Mouse (Mus musculus): ENCODE measurements around the gene Arhgap11a. TPM values are rescaled to one million over a fixed set of nuclear protein-coding genes. Genes with fewer than 3 reads are reported as not detected.
A peak's percentile ranks its signal among the peaks of the same experiment; 100 is the strongest.

The Arhgap11a gene
- total RNA-seq (2022), result 1 to 10 TPM; 2.7 to 3.3 (median 2.8) TPM

GRCm38 (mm10) chr2:113848245-113849121, at the start of gene Arhgap11a:
Gene Arhgap11a (minus strand): TSS chr2:113848661.
- DNase-seq (ENCODE audit: low spot score in 2 of 2), result peak; percentile 86 to 90

GRCm38 (mm10) chr2:113893385-113894122, 45.1 kb upstream of the Arhgap11a start:
- no peak for DNase-seq (ENCODE audit: low spot score in 2 of 2)

- DNase-seq (ENCODE audit: low spot score in 2 of 2), result no peak
Measured at GRCm38 (mm10) chr2:113887166-113887565, 38.7 kb upstream of the Arhgap11a start.

- DNase-seq (ENCODE audit: low spot score in 2 of 2), result no peak
Measured at GRCm38 (mm10) chr2:113886061-113886460, 37.6 kb upstream of the Arhgap11a start.

GRCm38 (mm10) chr2:113870115-113870514, 21.7 kb upstream of the Arhgap11a start:
- DNase-seq (ENCODE audit: low spot score in 2 of 2), result no peak

- DNase-seq (ENCODE audit: low spot score in 2 of 2), result no peak
Measured at GRCm38 (mm10) chr2:113868404-113868803, 19.9 kb upstream of the Arhgap11a start.

GRCm38 (mm10) chr2:113866155-113866554, 17.7 kb upstream of the Arhgap11a start:
- no peak for DNase-seq (ENCODE audit: low spot score in 2 of 2)

GRCm38 (mm10) chr2:113849141-113849540, 680 bp upstream of the Arhgap11a start:
- DNase-seq (ENCODE audit: low spot score in 2 of 2), result no peak

GRCm38 (mm10) chr2:113847678-113848244, 700 bp downstream of the Arhgap11a start:
- DNase-seq (ENCODE audit: low spot score in 2 of 2), result no peak

GRCm38 (mm10) chr2:113845081-113845480, 3.4 kb downstream of the Arhgap11a start:
- no peak for DNase-seq (ENCODE audit: low spot score in 2 of 2)

- DNase-seq (ENCODE audit: low spot score in 2 of 2), result no peak
Measured at GRCm38 (mm10) chr2:113841656-113842437, 6.6 kb downstream of the Arhgap11a start.

GRCm38 (mm10) chr2:113839488-113839887, 9.0 kb downstream of the Arhgap11a start:
- no peak for DNase-seq (ENCODE audit: low spot score in 2 of 2)

GRCm38 (mm10) chr2:113835219-113835618, 13.2 kb downstream of the Arhgap11a start:
- DNase-seq (ENCODE audit: low spot score in 2 of 2), result no peak

GRCm38 (mm10) chr2:113828943-113829882, 19.2 kb downstream of the Arhgap11a start, which contains the start of gene Scg5:
Gene Scg5 (minus strand): TSS chr2:113829121.
- DNase-seq (ENCODE audit: low spot score in 2 of 2), result peak; percentile 66 to 89

GRCm38 (mm10) chr2:113828086-113828942, 20.1 kb downstream of the Arhgap11a start:
- no peak for DNase-seq (ENCODE audit: low spot score in 2 of 2)

GRCm38 (mm10) chr2:113823909-113824308, 24.6 kb downstream of the Arhgap11a start:
- DNase-seq (ENCODE audit: low spot score in 2 of 2), result no peak

GRCm38 (mm10) chr2:113822367-113822766, 26.1 kb downstream of the Arhgap11a start:
- DNase-seq (ENCODE audit: low spot score in 2 of 2), result no peak

GRCm38 (mm10) chr2:113821176-113821734, 27.2 kb downstream of the Arhgap11a start:
- no peak for DNase-seq (ENCODE audit: low spot score in 2 of 2)

- no peak for DNase-seq (ENCODE audit: low spot score in 2 of 2)
Measured at GRCm38 (mm10) chr2:113820117-113820516, 28.3 kb downstream of the Arhgap11a start.

Data from left cerebral cortex, adult 8-10 months (tissue).